Mouse (Mus musculus) ES-Bruce4 (cell line): ENCODE results near the gene Ccdc3.

Source experiments
- CTCF ChIP-seq: IDR thresholded peaks from one replicate; pipeline ENCODE4 v1.8.1; 2011; ENCODE audit warnings: low read depth, low read length
- POLR2A ChIP-seq: IDR thresholded peaks from one replicate; pipeline ENCODE4 v1.8.1; 2011; ENCODE audit warnings: low read length; ENCODE audit not compliant: insufficient read depth

DNA sequence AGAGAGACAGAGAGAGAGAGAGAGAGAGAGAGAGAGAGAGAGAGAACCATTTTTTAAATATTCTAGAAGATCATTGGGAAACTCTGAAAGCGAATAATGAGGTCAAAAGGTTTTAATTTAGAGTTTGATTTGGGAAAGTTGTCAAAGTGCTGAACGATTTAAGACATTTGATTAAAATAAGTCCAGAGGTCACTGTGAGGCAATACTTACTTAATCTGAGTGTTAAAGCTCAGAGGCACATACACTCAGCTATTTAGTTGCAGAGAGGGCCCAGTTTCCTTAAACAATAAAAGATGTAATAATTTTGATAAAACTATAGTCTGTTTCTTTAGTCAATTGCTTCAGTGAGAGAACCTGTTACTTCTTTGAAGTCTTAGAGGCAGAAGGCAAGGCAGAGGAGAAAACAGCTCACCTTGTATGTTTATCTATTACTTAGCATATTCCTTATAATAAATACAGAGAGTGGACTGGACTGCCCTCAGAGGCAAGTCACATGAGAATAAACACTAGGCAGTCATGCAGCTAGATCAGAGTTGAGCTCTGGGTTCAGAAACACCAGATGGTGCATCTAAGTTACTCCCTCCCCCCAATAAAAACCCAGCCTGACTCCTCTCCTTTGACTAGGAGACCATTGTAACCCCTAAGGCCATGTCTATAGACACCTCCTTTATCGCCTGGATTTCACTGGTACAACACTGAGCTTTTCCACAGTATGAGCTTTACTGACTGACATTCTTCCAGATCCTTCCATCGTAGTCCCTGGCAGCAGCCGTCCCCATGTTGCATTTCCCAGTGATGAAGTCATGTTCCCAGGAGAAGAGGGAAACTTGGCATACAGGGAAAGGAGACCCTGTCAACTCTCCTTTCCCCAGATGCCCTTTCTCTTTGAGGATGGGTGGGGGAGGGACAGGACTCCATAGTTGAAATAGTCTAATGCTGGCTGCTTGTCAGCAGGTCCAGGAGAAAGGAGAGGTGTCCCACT lies 44.2 kb downstream of the Ccdc3 start:
- TF ChIP-seq CTCF = no peak
- TF ChIP-seq POLR2A = no peak
